Mouse (Mus musculus) E14TG2a.4 (cell line): ENCODE data around the gene Ndufa12.

ENCODE experiments used
- H3K27me3 ChIP-seq: 2 replicates; pipeline ENCODE4 v1.6.1; 2014; ENCODE audit warnings: low read length, control low read depth; ENCODE audit not compliant: insufficient read depth
- H3K36me3 ChIP-seq: 2 replicates; pipeline ENCODE4 v1.6.1; 2014; ENCODE audit warnings: low read length, control low read depth; ENCODE audit not compliant: insufficient read depth
- H3K4me1 ChIP-seq: replicated peaks from 2 replicates; pipeline ENCODE4 v1.6.1; 2014; ENCODE audit warnings: low read depth, low read length, control low read depth
- H3K4me3 ChIP-seq: replicated peaks from 2 replicates; pipeline ENCODE4 v1.5.1; 2014; ENCODE audit warnings: mild to moderate bottlenecking, low read length
- H3K9me3 ChIP-seq: 2 replicates; pipeline ENCODE4 v1.6.1; 2014; ENCODE audit warnings: low read length, control low read depth
- CTCF ChIP-seq: conservative IDR thresholded peaks from 2 replicates; pipeline ENCODE4 v1.5.1; 2014; ENCODE audit warnings: low read length
- NANOG ChIP-seq: IDR thresholded peaks from 2 replicates; pipeline ENCODE4 v1.6.1; 2014; ENCODE audit warnings: borderline replicate concordance, low read length, mixed read lengths
- POU5F1 ChIP-seq: IDR thresholded peaks from 2 replicates; pipeline ENCODE4 v1.6.1; 2014; ENCODE audit warnings: low read length, borderline replicate concordance

Gene Ndufa12

DNA sequence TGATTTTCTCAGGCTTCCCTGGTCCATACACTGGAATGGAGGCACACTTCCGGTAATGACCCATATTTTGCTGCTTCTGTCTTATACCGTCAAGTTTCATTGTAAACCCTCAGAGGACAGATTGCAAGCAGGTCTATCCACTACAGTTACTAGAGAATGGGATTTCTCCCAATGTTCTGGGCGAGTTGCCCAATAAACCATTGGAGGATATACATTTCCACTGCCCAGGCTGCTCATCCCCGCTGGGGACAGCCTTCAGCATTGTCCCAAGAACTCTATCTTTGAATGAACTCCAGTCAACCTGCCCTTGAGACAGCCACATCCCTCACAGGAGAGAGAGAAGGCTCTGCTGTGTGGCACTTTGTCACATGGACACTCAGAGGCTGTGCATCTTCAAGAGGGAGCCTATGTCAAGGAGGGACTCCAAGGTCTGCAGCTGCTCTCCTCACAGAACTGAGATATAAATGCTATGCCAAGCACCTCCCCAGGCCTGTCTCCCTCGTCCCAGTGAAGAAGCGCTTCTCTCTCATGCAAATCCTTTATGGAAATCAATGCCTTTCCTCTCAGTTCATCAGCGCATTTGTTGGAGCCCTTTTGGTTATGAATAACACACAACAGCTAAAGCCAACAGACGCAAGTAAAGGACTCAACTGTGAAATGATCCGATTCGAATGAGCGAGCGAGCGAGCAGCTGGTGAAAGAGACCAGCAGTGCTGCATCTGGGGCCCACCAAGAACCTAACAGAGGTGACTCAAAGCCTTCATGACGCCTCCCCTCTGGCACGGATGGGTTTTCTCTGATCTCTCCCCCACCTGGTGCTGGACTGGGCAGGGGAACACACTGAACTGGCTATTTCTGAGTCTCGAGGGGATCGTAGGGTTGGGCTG is 67.4 kb downstream of the Ndufa12 start:
- H3K9me3 ChIP-seq: peaks cover 7% of the 10 kb centered on the region; the same call in 1 of the 2 replicates
- TF ChIP-seq CTCF: no peak
- TF ChIP-seq POU5F1: no peak
- no peak for TF ChIP-seq NANOG
- H3K4me3 ChIP-seq: no peak overlapping the region
- no peaks in the 10 kb centered on the region for H3K36me3 ChIP-seq
- H3K27me3 ChIP-seq: peaks cover 6% of the 10 kb centered on the region; the same call in 1 of the 2 replicates
- H3K4me1 ChIP-seq: peaks cover 15% of the 10 kb centered on the region
